Mouse (Mus musculus): ENCODE results near the gene Lgr5. TPM values are rescaled to one million over a fixed set of nuclear protein-coding genes. Genes with fewer than 3 reads are reported as not detected.

Lgr5 gene
- total and polyA plus RNA-seq, 3 experiments, result not detected

- H3K4me3 ChIP-seq (replicated peaks in 1 of 3; ENCODE audit: low read depth in 2 of 3, low read length in 2 of 3, poor library complexity in 1 of 3), result no peak overlapping the region
- TF ChIP-seq MEF2A (IDR thresholded peaks at IDR 0.05; ENCODE audit: borderline replicate concordance, low read depth, low read length) (no peak), ZC3H11A (IDR thresholded peaks at IDR 0.05; ENCODE audit: low read depth, low read length) (no peak), MYC (IDR thresholded peaks at IDR 0.05; ENCODE audit: low read depth, low read length) (no peak), USF2 (conservative IDR thresholded peaks at IDR 0.05; ENCODE audit: low read depth, low read length) (no peak), RAD21 (IDR thresholded peaks at IDR 0.05; ENCODE audit: low read depth, low read length) (no peak), CTCF (conservative IDR thresholded peaks at IDR 0.05 in 1 of 2, IDR thresholded peaks at IDR 0.05 in 1 of 2; ENCODE audit: low read depth in 2 of 2, low read length in 2 of 2) (no peak), IRF4 (IDR thresholded peaks at IDR 0.05; ENCODE audit: low read depth, low read length) (no peak), ZKSCAN1 (IDR thresholded peaks at IDR 0.05; ENCODE audit: borderline replicate concordance, low read depth, low read length) (no peak)
- no peak overlapping the region for H3K27ac ChIP-seq (ENCODE audit: insufficient read depth, low read depth)
- dilution Hi-C loops (cut with MboI; ENCODE audit: extremely low pct_ligation_motif_present, extremely low pct_unique_long_range_greater_than_20kb, low sequenced_read_pairs) (no loop called here), in situ Hi-C loops (cut with MboI; ENCODE audit: low pct_ligation_motif_present, low pct_unique_long_range_greater_than_20kb, low sequenced_read_pairs) (loop anchor here (25.0 kb wide), 1 partner anchor 163 kb away; no protein-coding TSS in a partner anchor)
- DNase-seq (ENCODE audit: extremely low read depth), result no peak
- no peak overlapping the region for H3K9ac ChIP-seq (ENCODE audit: insufficient read depth, low read depth)
- H3K4me1 ChIP-seq (ENCODE audit: control insufficient read depth in 1 of 2, insufficient read depth in 2 of 2), result peaks cover 0 to 9% of the 10 kb centered on the region in 2 experiments; a peak in 2 of 4 replicates
- no peaks in the 10 kb centered on the region for H3K27me3 ChIP-seq (replicated peaks)
- H3K36me3 ChIP-seq (replicated peaks in 1 of 2; ENCODE audit: control insufficient read depth in 1 of 2, insufficient read depth in 1 of 2, low read length in 1 of 2), result no peaks in the 10 kb centered on the region
- no peaks in the 10 kb centered on the region for H3K79me2 ChIP-seq (replicated peaks; ENCODE audit: control insufficient read depth, extremely low read depth, insufficient read depth, poor library complexity, severe bottlenecking)
- H3K4me2 ChIP-seq (ENCODE audit: insufficient read depth, low read depth, poor library complexity, severe bottlenecking), result no peak overlapping the region
- H3K9me3 ChIP-seq (replicated peaks; ENCODE audit: low read length), result no peaks in the 10 kb centered on the region
Observed at GRCm38 (mm10) chr10:115624957-115625356, 37.4 kb upstream of the Lgr5 start.

- Histone ChIP-seq H3K27me3 (replicated peaks) (no peaks in the 10 kb centered on the region), H3K4me1 (ENCODE audit: control insufficient read depth in 1 of 2, insufficient read depth in 2 of 2) (peaks cover 0 to 9% of the 10 kb centered on the region in 2 experiments; a peak in 2 of 4 replicates), H3K4me3 (replicated peaks in 1 of 3; ENCODE audit: low read depth in 2 of 3, low read length in 2 of 3, poor library complexity in 1 of 3) (no peak overlapping the region), H3K4me2 (ENCODE audit: insufficient read depth, low read depth, poor library complexity, severe bottlenecking) (no peak overlapping the region), H3K79me2 (replicated peaks; ENCODE audit: control insufficient read depth, extremely low read depth, insufficient read depth, poor library complexity, severe bottlenecking) (no peaks in the 10 kb centered on the region), H3K27ac (ENCODE audit: insufficient read depth, low read depth) (no peak overlapping the region), H3K36me3 (replicated peaks in 1 of 2; ENCODE audit: control insufficient read depth in 1 of 2, insufficient read depth in 1 of 2, low read length in 1 of 2) (no peaks in the 10 kb centered on the region), H3K9me3 (replicated peaks; ENCODE audit: low read length) (no peaks in the 10 kb centered on the region), H3K9ac (ENCODE audit: insufficient read depth, low read depth) (no peak overlapping the region)
- dilution Hi-C loops (cut with MboI; ENCODE audit: extremely low pct_ligation_motif_present, extremely low pct_unique_long_range_greater_than_20kb, low sequenced_read_pairs) (no loop called here), in situ Hi-C loops (cut with MboI; ENCODE audit: low pct_ligation_motif_present, low pct_unique_long_range_greater_than_20kb, low sequenced_read_pairs) (loop anchor here (25.0 kb wide), 1 partner anchor 162 kb away; no protein-coding TSS in a partner anchor)
- TF ChIP-seq EP300 (IDR thresholded peaks at IDR 0.05; ENCODE audit: low read length) (no peak), IRF4 (IDR thresholded peaks at IDR 0.05; ENCODE audit: low read depth, low read length) (no peak), BHLHE40 (IDR thresholded peaks at IDR 0.05; ENCODE audit: low read depth, low read length) (no peak), PAX5 (IDR thresholded peaks at IDR 0.05; ENCODE audit: low read length) (no peak), JUN (IDR thresholded peaks at IDR 0.05; ENCODE audit: insufficient read depth, low read depth, low read length) (no peak), MXI1 (IDR thresholded peaks at IDR 0.05; ENCODE audit: low read depth, low read length) (no peak), POLR2A (IDR thresholded peaks at IDR 0.05; ENCODE audit: low read depth, low read length) (no peak), NELFE (IDR thresholded peaks at IDR 0.05; ENCODE audit: low read depth, low read length) (no peak), ZKSCAN1 (IDR thresholded peaks at IDR 0.05; ENCODE audit: borderline replicate concordance, low read depth, low read length) (no peak), ELF1 (IDR thresholded peaks at IDR 0.05; ENCODE audit: low read depth, low read length) (no peak), USF2 (conservative IDR thresholded peaks at IDR 0.05; ENCODE audit: low read depth, low read length) (no peak), SIN3A (IDR thresholded peaks at IDR 0.05; ENCODE audit: low read length) (no peak), MAZ (IDR thresholded peaks at IDR 0.05; ENCODE audit: low read depth, low read length) (no peak)
- no peak for DNase-seq (ENCODE audit: extremely low read depth)
Observed at GRCm38 (mm10) chr10:115623956-115624671, 36.5 kb upstream of the Lgr5 start.

Data from CH12.LX (cell line).